9 mouse cellular contexts compared by ENCODE assay signal in the genomic region with DNA sequence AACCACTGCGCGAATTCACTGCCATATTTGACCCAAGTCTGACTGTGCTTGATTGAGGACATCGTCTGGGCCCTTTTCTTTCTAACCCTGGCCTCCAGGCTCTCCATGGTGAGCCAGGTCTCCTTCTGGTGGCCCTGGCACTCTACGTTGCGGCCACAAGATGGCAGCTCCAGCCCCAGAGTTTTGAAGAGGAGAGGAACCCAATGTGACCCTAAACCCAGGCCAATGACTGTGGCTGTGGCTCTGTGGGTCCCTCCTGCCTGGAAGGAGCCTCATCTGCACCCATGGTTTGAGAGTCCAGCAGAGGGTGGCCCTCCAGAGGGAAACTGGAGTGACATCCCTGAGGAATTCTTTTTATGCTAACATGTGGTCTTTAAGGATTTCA.
DNase-seq lines count a peak whose midpoint lies in the region; ATAC-seq lines count a peak whose summit lies in the region.
"Had no signal": no experiment of that assay in that cellular context is flagged by ENCODE, and none has a peak within 500 bp of the region (broad histone marks: within the 10 kb centered on the region; RNA-seq: fewer than 3 reads in every experiment).

No protein-coding gene starts in this region.

- H3K4me2 ChIP-seq in forebrain, embryonic 11.5 days (ENCODE audit: low read depth, low read length, severe bottlenecking): no peak overlapping the region
- no peak overlapping the region for H3K4me2 ChIP-seq in midbrain, embryonic 16.5 days (ENCODE audit: low read length)

- no peak overlapping the region for H3K9ac ChIP-seq in forebrain, embryonic 11.5 days (ENCODE audit: low read length)
- no peak overlapping the region for H3K9ac ChIP-seq in midbrain, embryonic 16.5 days (ENCODE audit: low read depth, low read length)

- ATAC-seq in forebrain, embryonic 11.5 days (replicated peaks; ENCODE audit: low FRiP score): no peak
- no peak for ATAC-seq in midbrain, embryonic 16.5 days

- H3K4me1 ChIP-seq in forebrain, embryonic 10.5 days: peaks cover 39% of the 10 kb centered on the region
- H3K4me1 ChIP-seq in forebrain, embryonic 11.5 days (replicated peaks; ENCODE audit: control insufficient read depth, insufficient read depth, low read length): peaks cover 10% of the 10 kb centered on the region
- peaks cover 40% of the 10 kb centered on the region for H3K4me1 ChIP-seq in midbrain, embryonic 10.5 days
- peaks cover 15% of the 10 kb centered on the region for H3K4me1 ChIP-seq in midbrain, embryonic 16.5 days (ENCODE audit: control insufficient read depth, insufficient read depth, low read length)

- H3K9me3 ChIP-seq in forebrain, embryonic 10.5 days: peaks cover 4% of the 10 kb centered on the region; the same call in 1 of the 2 replicates
- no peaks in the 10 kb centered on the region for H3K9me3 ChIP-seq in forebrain, embryonic 11.5 days (ENCODE audit: control insufficient read depth, low read length)
- peaks cover 6% of the 10 kb centered on the region; the same call in 1 of the 2 replicates for H3K9me3 ChIP-seq in midbrain, embryonic 10.5 days (replicated peaks)
- no peaks in the 10 kb centered on the region for H3K9me3 ChIP-seq in midbrain, embryonic 16.5 days (replicated peaks; ENCODE audit: control insufficient read depth, low read length, poor library complexity, severe bottlenecking)

- no peaks in the 10 kb centered on the region for H3K36me3 ChIP-seq in forebrain, embryonic 10.5 days (replicated peaks)
- no peaks in the 10 kb centered on the region for H3K36me3 ChIP-seq in forebrain, embryonic 11.5 days (ENCODE audit: control insufficient read depth, insufficient read depth, low read length)
- H3K36me3 ChIP-seq in midbrain, embryonic 10.5 days: no peaks in the 10 kb centered on the region
- H3K36me3 ChIP-seq in midbrain, embryonic 16.5 days (ENCODE audit: control insufficient read depth, insufficient read depth, low read length): no peaks in the 10 kb centered on the region
- H3K36me3 ChIP-seq: G1E had no signal

- H3K27me3 ChIP-seq in forebrain, embryonic 10.5 days (ENCODE audit: poor library complexity, severe bottlenecking): no peaks in the 10 kb centered on the region
- no peaks in the 10 kb centered on the region for H3K27me3 ChIP-seq in forebrain, embryonic 11.5 days (ENCODE audit: control insufficient read depth, insufficient read depth, low read length)
- H3K27me3 ChIP-seq in midbrain, embryonic 10.5 days (ENCODE audit: low read depth, poor library complexity, severe bottlenecking): no peaks in the 10 kb centered on the region
- H3K27me3 ChIP-seq in midbrain, embryonic 16.5 days (ENCODE audit: control insufficient read depth, insufficient read depth, low read depth, low read length): no peaks in the 10 kb centered on the region

- H3K27ac ChIP-seq in forebrain, embryonic 10.5 days: peak overlapping the region; percentile 88
- H3K27ac ChIP-seq in forebrain, embryonic 11.5 days (ENCODE audit: low read depth, low read length): no peak overlapping the region
- peak overlapping the region; percentile 86; the same call in 1 of the 2 replicates for H3K27ac ChIP-seq in midbrain, embryonic 10.5 days (replicated peaks)
- no peak overlapping the region for H3K27ac ChIP-seq in midbrain, embryonic 16.5 days (ENCODE audit: low read length)

- peak; percentile 61 for DNase-seq in forebrain, embryonic 10.5 days (ENCODE audit: extremely low spot score, low spot score)
- DNase-seq in forebrain, embryonic 11.5 days (ENCODE audit: low spot score): no peak
- peak; percentile 65 for DNase-seq in midbrain, embryonic 10.5 days (ENCODE audit: low spot score)
- DNase-seq in cerebellum, adult 8-10 months: peak; percentile 42
- peak; percentile 66 for DNase-seq in heart, postnatal 4 days
- DNase-seq in lung, postnatal 4 days: peak; percentile 54 to 65
- peak; percentile 54 for DNase-seq in thymus, postnatal 36 days

- 38% methylated on average over 5 of the region's 5 CpGs for WGBS in forebrain, embryonic 10.5 days
- WGBS in forebrain, embryonic 11.5 days: 35% methylated on average over 5 of the region's 5 CpGs
- 39% methylated on average over 5 of the region's 5 CpGs for WGBS in midbrain, embryonic 10.5 days
- 37% methylated on average over 5 of the region's 5 CpGs for WGBS in midbrain, embryonic 16.5 days

- H3K4me3 ChIP-seq in forebrain, embryonic 10.5 days: no peak overlapping the region
- no peak overlapping the region for H3K4me3 ChIP-seq in forebrain, embryonic 11.5 days (ENCODE audit: low read depth, low read length)
- H3K4me3 ChIP-seq in midbrain, embryonic 10.5 days: no peak overlapping the region
- H3K4me3 ChIP-seq in midbrain, embryonic 16.5 days (ENCODE audit: low read depth, low read length): no peak overlapping the region

Comparison
In these comparisons a context has a peak if more than half of its experiments do, and no peak if none do; other contexts are left out.
1. H3K27ac ChIP-seq: peak in forebrain, embryonic 10.5 days (single experiment) and midbrain, embryonic 10.5 days (single experiment); none in forebrain, embryonic 11.5 days (single experiment) and midbrain, embryonic 16.5 days (single experiment).